Mouse (Mus musculus) liver, adult 2 months (tissue): ENCODE data around the gene C730034F03Rik.

Experiments
- CTCF ChIP-seq: fragments of 200-500 bp; IDR thresholded peaks from 2 replicates; pipeline ENCODE4 v1.5.1; 2011; ENCODE audit warnings: low read depth, low read length, control low read depth
- POLR2A ChIP-seq: fragments of 200-500 bp; IDR thresholded peaks from 2 replicates; pipeline ENCODE4 v1.6.1; 2011; ENCODE audit warnings: low read length, control low read depth; ENCODE audit not compliant: insufficient read depth; ENCODE audit errors: extremely low read depth

- TF ChIP-seq CTCF (no peak), POLR2A (no peak)
Observed at GRCm38 (mm10) chr15:89421938-89422337, 7.5 kb upstream of the C730034F03Rik start.
